Mouse (Mus musculus): ENCODE results near the gene 1700123O20Rik. TPM values are rescaled to one million over a fixed set of nuclear protein-coding genes. Genes with fewer than 3 reads are reported as not detected.

1700123O20Rik gene
- total RNA-seq (2017), result 34.8 and 47.8 TPM in 2 replicates

DNA sequence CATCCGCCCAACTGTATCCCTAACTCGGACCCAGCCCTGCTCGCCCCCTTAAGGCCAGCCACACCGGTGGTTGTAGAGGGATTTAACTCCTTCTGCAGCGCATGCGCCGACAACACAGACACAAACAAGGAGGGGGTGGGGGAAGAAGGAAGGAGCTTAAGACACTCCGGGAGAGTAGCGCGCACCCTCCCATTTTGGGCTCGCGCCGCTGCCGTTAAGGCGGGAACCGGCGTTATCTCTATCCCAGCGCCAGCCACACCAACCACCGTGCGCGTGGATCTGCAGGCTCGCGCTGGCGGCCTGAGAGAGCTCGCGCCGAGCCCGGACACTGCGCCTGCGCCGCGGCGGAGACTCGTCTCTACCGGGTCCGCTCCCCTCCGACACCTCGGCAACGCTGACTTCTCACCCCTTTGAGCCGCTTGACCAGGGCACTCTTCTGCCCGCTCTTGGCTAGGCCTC is at the start of gene 1700123O20Rik:
TSS of gene 1700123O20Rik (plus strand) at position 154 of the 459 bp plus-strand sequence.
- ATAC-seq (replicated peaks in 1 of 2; ENCODE audit: insufficient read depth in 1 of 2, low FRiP score in 2 of 2, low TSS enrichment in 1 of 2, low read depth in 1 of 2, poor library complexity in 2 of 2, severe bottlenecking in 2 of 2), result peak; percentile 55 to 70; a peak in 3 of 4 replicates

DNA sequence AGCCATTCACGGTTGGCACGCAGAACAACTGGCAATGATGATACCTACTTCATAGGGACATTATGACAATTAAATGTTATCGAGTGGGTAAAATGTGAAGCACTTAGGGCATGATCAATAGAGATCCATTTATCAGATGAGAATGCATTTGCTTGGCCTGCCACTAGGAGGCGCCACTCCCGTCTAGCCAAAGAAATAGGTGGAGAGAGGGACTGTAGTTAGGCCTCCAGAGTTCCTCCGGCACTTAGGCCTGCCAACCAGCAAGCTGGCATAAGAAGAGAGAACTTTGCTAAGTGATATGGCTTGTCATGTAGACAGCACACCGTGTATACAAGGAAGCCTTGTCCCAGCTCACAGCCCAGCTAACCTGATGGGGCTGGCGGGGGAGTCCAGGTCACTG is 49.1 kb upstream of the 1700123O20Rik start:
- ATAC-seq (replicated peaks in 1 of 2; ENCODE audit: insufficient read depth in 1 of 2, low FRiP score in 2 of 2, low TSS enrichment in 1 of 2, low read depth in 1 of 2, poor library complexity in 2 of 2, severe bottlenecking in 2 of 2), result no peak; a peak in 1 of 4 replicates

DNA sequence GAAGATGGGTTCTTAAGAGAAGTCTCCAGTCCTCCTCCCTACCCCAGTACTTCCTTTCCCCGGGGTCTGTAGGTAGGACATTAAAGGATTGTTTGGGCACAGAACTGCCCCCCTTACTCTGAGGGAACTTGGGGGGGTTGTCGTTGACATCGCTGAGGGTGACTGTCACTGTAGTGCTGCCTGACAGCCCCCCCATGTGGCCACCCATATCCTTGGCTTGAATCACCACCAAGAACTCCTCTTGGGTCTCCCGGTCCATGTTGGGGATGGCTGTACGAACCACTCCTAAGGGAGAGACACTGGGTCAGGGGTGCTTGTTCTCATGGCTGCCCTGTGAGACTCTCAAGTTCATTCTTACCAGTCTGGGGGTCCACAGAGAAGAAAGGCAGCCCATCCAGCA is 47.8 kb upstream of the 1700123O20Rik start:
- ATAC-seq (replicated peaks in 1 of 2; ENCODE audit: insufficient read depth in 1 of 2, low FRiP score in 2 of 2, low TSS enrichment in 1 of 2, low read depth in 1 of 2, poor library complexity in 2 of 2, severe bottlenecking in 2 of 2), result no peak

DNA sequence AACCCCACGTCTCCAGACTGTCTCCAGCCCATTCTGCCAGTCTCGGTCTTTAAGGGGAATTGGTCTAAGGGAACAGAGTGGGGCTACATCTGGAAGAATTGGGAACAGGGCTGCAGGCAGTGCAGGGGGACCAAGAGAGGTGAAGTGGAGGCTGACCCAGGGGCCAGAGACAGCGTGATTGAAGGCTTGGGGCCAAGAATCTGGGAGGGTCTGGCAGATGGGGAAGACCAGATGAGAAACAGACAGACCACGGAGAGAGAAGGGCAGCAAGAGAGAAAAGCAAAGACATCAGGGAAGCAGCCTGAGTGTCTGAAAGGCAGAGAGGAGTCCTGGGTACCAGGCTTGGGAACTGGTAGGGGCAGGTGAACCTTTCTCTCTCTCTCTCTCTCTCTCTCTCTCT is 45.9 kb upstream of the 1700123O20Rik start:
- no peak for ATAC-seq (replicated peaks in 1 of 2; ENCODE audit: insufficient read depth in 1 of 2, low FRiP score in 2 of 2, low TSS enrichment in 1 of 2, low read depth in 1 of 2, poor library complexity in 2 of 2, severe bottlenecking in 2 of 2)

DNA sequence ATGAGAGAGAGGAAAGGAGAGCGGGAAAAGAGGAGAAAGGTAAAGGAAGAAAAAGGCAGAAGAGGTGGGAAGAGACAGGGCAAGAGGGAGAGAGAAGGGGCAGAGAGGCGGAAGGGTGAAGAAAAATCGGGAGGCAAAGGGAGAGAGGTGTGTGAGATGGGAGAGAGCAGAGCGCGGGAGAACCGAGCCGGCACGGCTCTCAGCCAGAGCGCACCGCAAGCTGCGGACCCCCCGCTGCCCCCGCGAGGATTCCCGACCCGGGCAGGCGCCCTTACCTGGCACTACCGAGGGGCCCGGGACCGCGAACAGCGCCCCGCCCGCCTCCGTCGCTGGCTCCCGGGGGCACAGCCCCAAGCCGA is 45.1 kb upstream of the 1700123O20Rik start, which contains the start of gene Gm17606:
TSS of gene Gm17606 (plus strand) at position 7 of the 359 bp plus-strand sequence.
- no peak for ATAC-seq (replicated peaks in 1 of 2; ENCODE audit: insufficient read depth in 1 of 2, low FRiP score in 2 of 2, low TSS enrichment in 1 of 2, low read depth in 1 of 2, poor library complexity in 2 of 2, severe bottlenecking in 2 of 2)

DNA sequence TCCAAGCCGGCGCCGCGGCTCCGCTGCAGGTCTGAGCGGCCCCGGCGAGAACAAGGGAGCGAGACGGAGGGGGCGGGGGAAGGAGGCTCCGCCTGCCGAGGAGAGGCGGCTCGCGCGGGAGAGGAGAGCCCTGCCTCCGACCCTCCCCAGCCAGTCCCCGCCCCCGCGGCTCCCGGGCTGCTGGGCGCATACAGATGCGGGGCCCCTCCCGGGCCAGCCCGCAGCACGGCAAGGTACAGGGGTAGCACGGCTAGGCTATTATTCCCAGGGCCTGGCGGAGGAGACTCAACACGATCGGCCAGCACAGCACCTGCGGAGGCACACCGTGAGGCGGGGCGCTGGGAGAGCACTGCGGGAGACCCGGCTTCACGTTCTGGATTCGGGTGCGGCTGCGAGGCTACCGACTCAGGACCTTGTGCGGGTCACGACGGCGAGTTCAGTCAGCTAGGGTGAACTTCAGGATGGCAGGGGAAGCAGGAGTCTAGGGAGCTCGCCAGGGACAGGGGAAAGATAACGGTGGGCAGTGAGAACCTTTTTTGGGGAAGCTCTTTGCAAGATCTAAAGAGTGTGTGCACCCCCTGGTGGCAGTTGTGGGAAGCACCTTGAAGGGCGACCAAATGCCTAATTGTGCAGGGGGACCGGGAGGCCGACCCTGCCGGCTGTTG is 44.6 kb upstream of the 1700123O20Rik start, which contains the start of gene Cdh24:
TSS of gene Cdh24 (minus strand) at position 60 of the 665 bp plus-strand sequence.
- ATAC-seq (replicated peaks in 1 of 2; ENCODE audit: insufficient read depth in 1 of 2, low FRiP score in 2 of 2, low TSS enrichment in 1 of 2, low read depth in 1 of 2, poor library complexity in 2 of 2, severe bottlenecking in 2 of 2), result peak; percentile 74 to 79

GRCm38 (mm10) chr14:54642224-54642944 is 43.6 kb upstream of the 1700123O20Rik start:
- ATAC-seq (replicated peaks in 1 of 2; ENCODE audit: insufficient read depth in 1 of 2, low FRiP score in 2 of 2, low TSS enrichment in 1 of 2, low read depth in 1 of 2, poor library complexity in 2 of 2, severe bottlenecking in 2 of 2), result no peak

DNA sequence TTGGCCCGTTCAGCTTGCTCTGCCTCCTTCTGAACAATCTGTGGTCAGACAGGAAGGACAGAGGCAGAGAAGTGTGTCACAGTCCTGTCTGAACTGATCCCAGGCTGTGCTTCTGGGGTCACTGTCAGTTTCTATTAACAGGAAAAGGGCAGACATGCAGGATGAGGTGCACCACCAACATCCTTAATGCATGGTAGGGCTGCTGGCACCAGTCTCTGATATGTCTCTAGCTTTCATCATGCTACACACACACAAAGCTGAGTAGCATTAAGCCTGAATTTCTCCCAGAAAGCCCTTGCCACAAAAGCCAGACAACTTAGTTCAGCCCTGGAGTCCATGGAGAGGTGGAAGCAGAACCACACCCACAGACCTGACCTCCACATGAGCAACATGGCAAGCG is 43.0 kb upstream of the 1700123O20Rik start:
- no peak for ATAC-seq (replicated peaks in 1 of 2; ENCODE audit: insufficient read depth in 1 of 2, low FRiP score in 2 of 2, low TSS enrichment in 1 of 2, low read depth in 1 of 2, poor library complexity in 2 of 2, severe bottlenecking in 2 of 2)

GRCm38 (mm10) chr14:54644294-54644693 is 41.7 kb upstream of the 1700123O20Rik start:
- ATAC-seq (replicated peaks in 1 of 2; ENCODE audit: insufficient read depth in 1 of 2, low FRiP score in 2 of 2, low TSS enrichment in 1 of 2, low read depth in 1 of 2, poor library complexity in 2 of 2, severe bottlenecking in 2 of 2), result no peak

- ATAC-seq (replicated peaks in 1 of 2; ENCODE audit: insufficient read depth in 1 of 2, low FRiP score in 2 of 2, low TSS enrichment in 1 of 2, low read depth in 1 of 2, poor library complexity in 2 of 2, severe bottlenecking in 2 of 2), result no peak
Measured at GRCm38 (mm10) chr14:54646455-54646854, 39.6 kb upstream of the 1700123O20Rik start.

- ATAC-seq (replicated peaks in 1 of 2; ENCODE audit: insufficient read depth in 1 of 2, low FRiP score in 2 of 2, low TSS enrichment in 1 of 2, low read depth in 1 of 2, poor library complexity in 2 of 2, severe bottlenecking in 2 of 2), result no peak
Measured at GRCm38 (mm10) chr14:54646898-54647636, 38.9 kb upstream of the 1700123O20Rik start.

DNA sequence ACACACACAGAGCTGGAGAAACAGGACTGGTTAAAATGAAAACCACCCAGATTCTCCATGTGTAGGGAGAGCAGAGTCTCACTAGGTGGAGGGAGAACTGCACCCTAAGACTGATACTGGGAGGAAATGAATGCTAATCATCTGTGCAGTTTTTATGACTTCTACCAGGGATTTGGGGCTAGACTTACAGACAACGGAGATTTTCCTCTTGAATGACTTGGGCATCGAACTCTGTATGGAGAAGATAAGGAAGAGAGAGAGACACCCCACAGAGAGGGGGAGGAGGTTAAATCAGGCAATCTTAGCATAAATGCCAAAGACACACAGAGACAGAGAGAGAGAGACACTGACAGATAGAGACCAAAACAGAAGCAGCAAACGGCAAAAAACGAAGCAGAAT is 38.1 kb upstream of the 1700123O20Rik start:
- no peak for ATAC-seq (replicated peaks in 1 of 2; ENCODE audit: insufficient read depth in 1 of 2, low FRiP score in 2 of 2, low TSS enrichment in 1 of 2, low read depth in 1 of 2, poor library complexity in 2 of 2, severe bottlenecking in 2 of 2)

DNA sequence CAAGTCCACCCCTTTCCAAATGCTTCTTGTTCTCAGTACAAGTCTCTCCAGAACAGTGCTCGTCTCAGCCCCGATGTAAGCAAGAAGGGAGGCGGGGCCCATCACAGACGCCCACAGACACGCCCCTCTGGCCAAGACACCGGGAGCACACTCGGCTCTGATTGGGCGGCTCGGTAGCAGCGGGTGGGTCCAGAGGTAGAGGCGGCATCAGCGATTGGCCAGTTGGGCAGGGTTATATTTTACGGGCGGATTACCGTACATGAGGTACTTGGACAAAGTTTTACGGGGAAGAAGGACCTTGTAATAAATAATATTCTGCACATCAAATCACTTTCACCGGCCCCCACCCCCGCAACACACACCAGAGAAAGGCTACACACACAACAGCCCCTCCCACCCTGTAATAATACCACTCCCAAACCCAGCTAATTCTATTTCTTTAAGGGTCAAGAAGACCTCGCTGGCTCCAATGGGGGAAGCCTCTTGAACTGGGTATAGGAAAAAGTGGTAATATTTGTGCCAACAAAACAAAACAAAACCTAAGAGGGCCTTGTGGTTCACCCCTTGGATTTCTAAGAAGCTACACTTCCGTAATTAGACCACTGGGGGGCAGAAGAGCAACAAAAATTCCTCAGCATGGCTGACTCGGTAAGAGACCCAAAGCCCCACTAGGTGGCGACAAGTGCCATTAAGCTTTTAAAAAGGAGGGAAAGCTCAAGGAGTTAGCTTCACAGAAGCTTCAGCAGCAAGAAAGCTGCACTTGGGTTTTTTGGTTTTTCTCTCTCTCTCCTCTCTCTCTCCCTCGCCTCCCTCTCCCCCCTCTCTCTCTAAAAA is 35.2 kb upstream of the 1700123O20Rik start:
- ATAC-seq (replicated peaks in 1 of 2; ENCODE audit: insufficient read depth in 1 of 2, low FRiP score in 2 of 2, low TSS enrichment in 1 of 2, low read depth in 1 of 2, poor library complexity in 2 of 2, severe bottlenecking in 2 of 2), result peak; percentile 74 to 80

DNA sequence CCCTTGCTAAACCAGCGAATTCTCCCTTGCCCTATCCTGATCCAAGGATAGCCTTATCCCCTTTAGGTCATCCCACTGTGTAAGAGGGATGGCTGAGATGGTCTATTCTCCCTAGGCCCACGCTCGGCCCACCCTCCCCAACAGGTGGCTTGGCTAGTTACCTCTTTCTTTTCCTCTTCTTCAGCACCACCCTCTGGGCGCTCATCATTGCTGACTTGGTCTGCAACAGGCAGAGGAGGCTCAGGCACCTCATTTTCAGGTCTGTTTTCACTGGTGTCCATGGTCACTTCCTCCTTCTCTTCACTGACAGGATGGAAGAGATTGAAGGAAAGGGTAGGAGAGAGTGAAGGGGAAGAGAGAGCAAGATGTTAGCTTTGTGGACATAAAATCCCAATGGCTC is 34.5 kb upstream of the 1700123O20Rik start:
- ATAC-seq (replicated peaks in 1 of 2; ENCODE audit: insufficient read depth in 1 of 2, low FRiP score in 2 of 2, low TSS enrichment in 1 of 2, low read depth in 1 of 2, poor library complexity in 2 of 2, severe bottlenecking in 2 of 2), result no peak

DNA sequence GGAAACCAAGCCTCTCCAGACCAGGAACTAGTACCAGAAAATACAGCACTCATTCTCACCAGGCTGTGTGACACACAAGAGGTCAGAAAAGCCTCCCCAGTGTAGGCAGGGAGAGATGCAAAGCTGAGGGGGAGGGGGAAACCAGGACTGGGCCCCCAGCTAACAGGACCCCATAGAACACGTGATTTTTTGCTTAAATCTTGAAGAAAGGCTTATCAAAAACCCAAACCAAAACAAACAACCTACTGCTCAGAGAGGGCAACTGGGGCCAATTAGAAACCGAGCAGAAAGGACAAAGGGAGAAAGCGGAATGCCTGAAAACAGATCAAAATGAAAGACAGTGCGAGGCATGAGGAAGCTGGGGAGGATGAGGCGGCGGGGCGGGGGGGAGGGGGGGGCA is 33.2 kb upstream of the 1700123O20Rik start:
- no peak for ATAC-seq (replicated peaks in 1 of 2; ENCODE audit: insufficient read depth in 1 of 2, low FRiP score in 2 of 2, low TSS enrichment in 1 of 2, low read depth in 1 of 2, poor library complexity in 2 of 2, severe bottlenecking in 2 of 2)

DNA sequence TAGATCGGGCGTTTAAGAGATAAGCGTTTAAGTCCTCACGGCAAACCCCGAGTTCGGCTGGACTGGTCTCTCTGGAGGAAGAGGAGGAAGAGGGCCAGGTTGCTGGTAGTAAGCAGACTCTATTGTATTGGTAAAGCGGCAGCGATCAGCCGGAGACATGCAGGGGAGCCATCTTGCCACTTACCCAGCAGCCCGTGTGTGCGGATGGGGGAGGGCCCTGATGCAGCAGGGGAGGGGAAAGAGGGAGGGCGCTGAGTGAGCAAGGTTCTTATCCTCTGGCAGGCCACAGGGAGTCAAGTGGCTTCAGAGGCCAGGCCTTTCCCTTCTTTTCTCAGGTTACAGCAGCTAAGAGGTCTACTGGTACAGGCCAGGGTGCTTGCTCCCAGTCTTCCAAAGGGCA is 32.5 kb upstream of the 1700123O20Rik start:
- ATAC-seq (replicated peaks in 1 of 2; ENCODE audit: insufficient read depth in 1 of 2, low FRiP score in 2 of 2, low TSS enrichment in 1 of 2, low read depth in 1 of 2, poor library complexity in 2 of 2, severe bottlenecking in 2 of 2), result peak; percentile 84 to 97

- no peak for ATAC-seq (replicated peaks in 1 of 2; ENCODE audit: insufficient read depth in 1 of 2, low FRiP score in 2 of 2, low TSS enrichment in 1 of 2, low read depth in 1 of 2, poor library complexity in 2 of 2, severe bottlenecking in 2 of 2)
Measured at GRCm38 (mm10) chr14:54660009-54660408, 26.0 kb upstream of the 1700123O20Rik start.
